Mouse (Mus musculus) kidney, embryonic 14.5 days (tissue): ENCODE measurements at regions not wholly inside any gene's neighbourhood (a gene's known extent, or its start where the extent isn't known, plus 50 kb on each side); places are given as distances from the start of the nearest gene placed in this dataset.
A peak's percentile ranks its signal among the peaks of the same experiment; 100 is the strongest.

Experiments
- ATAC-seq: fragments of 200-750 bp; cut with Nextera tagmentation; 2 replicates; pipeline ENCODE4 v1.8.0; 2017; ENCODE audit warnings: moderate number of reproducible peaks, mild to moderate bottlenecking, moderate TSS enrichment, moderate library complexity; ENCODE audit not compliant: low FRiP score, low TSS enrichment
- H3K27ac ChIP-seq: fragments of 300-500 bp; sonication (generic); 2 replicates; pipeline ENCODE4 v1.5.1; 2014; ENCODE audit warnings: low read depth, mild to moderate bottlenecking, low read length, moderate library complexity, mixed read lengths
- H3K27me3 ChIP-seq: fragments of 300-500 bp; sonication (generic); 2 replicates; pipeline ENCODE4 v1.6.1; 2014; ENCODE audit warnings: mild to moderate bottlenecking, low read length; ENCODE audit not compliant: control insufficient read depth, insufficient read depth
- H3K36me3 ChIP-seq: fragments of 300-500 bp; sonication (generic); 2 replicates; pipeline ENCODE4 v1.6.1; 2014; ENCODE audit warnings: low read length, mixed read lengths; ENCODE audit not compliant: control insufficient read depth, insufficient read depth
- H3K4me1 ChIP-seq: fragments of 300-500 bp; sonication (generic); 2 replicates; pipeline ENCODE4 v1.6.1; 2014; ENCODE audit warnings: low read length, mixed read lengths; ENCODE audit not compliant: control insufficient read depth, insufficient read depth
- H3K4me2 ChIP-seq: fragments of 300-500 bp; sonication (generic); replicated peaks from 2 replicates; pipeline ENCODE4 v1.6.1; 2014; ENCODE audit warnings: low read depth, mild to moderate bottlenecking, low read length
- H3K4me3 ChIP-seq: fragments of 300-500 bp; sonication (generic); 2 replicates; pipeline ENCODE4 v1.5.1; 2014; ENCODE audit warnings: mild to moderate bottlenecking, low read length
- H3K9ac ChIP-seq: fragments of 300-500 bp; sonication (generic); 2 replicates; pipeline ENCODE4 v1.6.1; 2014; ENCODE audit warnings: low read depth, mild to moderate bottlenecking, low read length, moderate library complexity
- H3K9me3 ChIP-seq: fragments of 300-500 bp; sonication (generic); 2 replicates; pipeline ENCODE4 v1.6.1; 2016; ENCODE audit warnings: low read length; ENCODE audit not compliant: control insufficient read depth
- WGBS: fragments of 180-500 bp; shearing (Covaris S2); extraction: QIAGEN DNeasy Blood & Tissue Kit; methylation state at CpG from one replicate; pipeline ENCODE4 v1.1.7; 2014; 5-methylcytosine and 5-hydroxymethylcytosine counted together

DNA sequence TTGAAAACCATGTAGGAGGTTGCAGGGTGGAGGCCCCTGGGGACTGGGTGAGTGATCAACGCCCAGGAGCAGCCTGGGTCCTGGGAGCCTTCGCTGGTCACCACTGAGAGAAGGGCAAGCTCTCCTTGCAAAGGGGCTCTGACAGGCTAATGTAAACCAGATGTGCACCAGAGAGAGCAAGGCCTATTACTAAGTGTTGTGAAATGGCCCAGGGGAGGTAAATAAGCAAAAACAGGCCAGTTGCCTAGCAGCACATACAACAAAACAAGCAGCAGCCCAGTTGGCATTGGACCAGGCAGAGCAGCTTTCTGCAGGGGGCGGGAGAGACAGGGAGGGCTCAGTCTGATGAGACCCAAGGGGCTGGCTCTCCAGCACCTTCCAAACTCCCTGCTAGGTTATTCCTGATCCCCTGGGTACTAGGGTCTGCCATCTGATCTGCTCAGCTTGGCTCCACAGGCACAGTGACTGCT, 239.5 kb upstream of the Fggy start:
- ATAC-seq: peak; percentile 84

DNA sequence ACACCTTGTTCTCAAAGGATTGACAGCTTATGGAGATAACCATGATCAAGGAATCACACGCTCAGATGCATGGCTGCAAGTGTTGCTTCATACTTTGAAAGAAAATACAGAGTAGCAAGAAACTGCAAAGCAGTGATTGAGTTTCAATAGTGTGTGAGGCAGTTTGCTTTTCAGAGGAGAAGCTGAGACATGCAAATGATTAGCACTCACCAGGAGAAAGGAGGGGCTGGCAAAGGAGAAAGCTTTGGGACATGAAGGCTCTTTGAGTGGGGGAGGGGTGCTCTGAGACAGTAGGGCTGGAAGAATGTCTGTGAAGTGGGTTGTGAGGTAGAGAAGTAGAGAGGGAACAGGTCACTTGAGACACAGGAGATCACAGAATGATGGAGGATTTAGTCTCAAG, 238.7 kb upstream of the Fggy start:
- peak; percentile 51 for ATAC-seq
- Histone ChIP-seq H3K4me1 (peaks cover 12% of the 10 kb centered on the region), H3K27me3 (no peaks in the 10 kb centered on the region), H3K36me3 (no peaks in the 10 kb centered on the region), H3K27ac (no peak overlapping the region), H3K4me2 (no peak overlapping the region), H3K9me3 (no peaks in the 10 kb centered on the region), H3K9ac (no peak overlapping the region), H3K4me3 (no peak overlapping the region)
- 64% methylated on average over 1 of the region's 1 CpGs for WGBS

More for the DNA sequence above, 239.5 kb upstream of the Fggy start:
- Histone ChIP-seq H3K4me3 (no peak overlapping the region), H3K9me3 (no peaks in the 10 kb centered on the region), H3K27me3 (no peaks in the 10 kb centered on the region), H3K4me1 (peaks cover 12% of the 10 kb centered on the region), H3K4me2 (no peak overlapping the region), H3K27ac (no peak overlapping the region; the same call in 1 of the 2 replicates), H3K9ac (no peak overlapping the region), H3K36me3 (no peaks in the 10 kb centered on the region)
- WGBS: 37% methylated on average over 3 of the region's 3 CpGs

DNA sequence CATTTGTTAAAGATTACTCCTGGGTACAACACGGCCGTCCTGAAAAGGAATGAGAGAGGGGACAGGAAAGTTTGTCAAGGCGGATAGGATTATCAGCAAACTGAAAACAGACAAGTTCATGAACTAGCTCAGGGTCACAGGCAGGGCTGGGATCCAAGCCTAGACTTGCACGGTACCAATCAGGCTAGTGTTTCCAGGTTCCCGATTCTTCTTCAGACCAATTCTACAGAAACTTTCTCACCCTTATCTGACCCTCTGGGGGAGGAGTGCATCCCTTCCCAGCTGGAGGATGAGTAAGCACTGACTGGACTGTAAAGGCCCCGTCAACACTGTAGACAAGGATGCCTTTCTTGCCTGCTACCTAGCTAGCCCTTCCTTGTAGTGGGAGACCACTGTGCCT, 238.3 kb upstream of the Fggy start:
- WGBS: 31% methylated on average over 6 of the region's 6 CpGs
- ATAC-seq: peak; percentile 43; the same call in 1 of the 2 replicates
- H3K27ac ChIP-seq: no peak overlapping the region

GRCm38 (mm10) chr4:95325861-95326260, 231.4 kb upstream of the Fggy start:
- H3K9me3 ChIP-seq: no peaks in the 10 kb centered on the region
- H3K4me2 ChIP-seq: no peak overlapping the region
- ATAC-seq: no peak
- no peak overlapping the region for H3K9ac ChIP-seq
- no peaks in the 10 kb centered on the region for H3K4me1 ChIP-seq
- H3K4me3 ChIP-seq: no peak overlapping the region
- H3K36me3 ChIP-seq: no peaks in the 10 kb centered on the region
- 82% methylated on average over 1 of the region's 1 CpGs for WGBS
- no peaks in the 10 kb centered on the region for H3K27me3 ChIP-seq
- no peak overlapping the region for H3K27ac ChIP-seq

More for the DNA sequence above, 238.3 kb upstream of the Fggy start:
- Histone ChIP-seq H3K4me2 (no peak overlapping the region), H3K36me3 (no peaks in the 10 kb centered on the region), H3K4me1 (peaks cover 12% of the 10 kb centered on the region), H3K4me3 (no peak overlapping the region), H3K9ac (no peak overlapping the region), H3K27me3 (no peaks in the 10 kb centered on the region), H3K9me3 (no peaks in the 10 kb centered on the region)

DNA sequence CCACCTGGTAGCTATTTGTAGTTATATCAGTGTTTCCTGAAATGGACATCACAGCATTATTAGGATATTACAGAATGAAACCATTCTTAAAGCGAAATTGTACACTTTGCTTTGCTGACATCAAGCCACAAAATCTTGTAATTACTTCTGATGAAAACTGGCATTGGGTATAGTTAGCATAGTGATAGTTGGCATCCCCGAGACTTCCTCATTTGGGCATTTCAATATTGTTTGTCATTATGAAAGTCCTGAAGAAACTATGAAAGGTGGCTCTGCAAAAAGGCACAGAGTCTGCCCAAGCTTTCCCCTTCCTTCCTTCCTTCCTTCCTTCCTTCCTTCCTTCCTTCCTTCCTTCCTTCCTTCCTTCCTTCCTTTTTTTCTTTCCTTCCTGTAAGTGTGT, 217.5 kb upstream of the Fggy start:
- Histone ChIP-seq H3K9me3 (no peaks in the 10 kb centered on the region), H3K4me3 (no peak overlapping the region), H3K27ac (no peak overlapping the region), H3K4me2 (no peak overlapping the region), H3K9ac (no peak overlapping the region), H3K36me3 (no peaks in the 10 kb centered on the region), H3K4me1 (no peaks in the 10 kb centered on the region), H3K27me3 (no peaks in the 10 kb centered on the region)
- ATAC-seq: no peak
- 82% methylated on average over 2 of the region's 2 CpGs for WGBS

DNA sequence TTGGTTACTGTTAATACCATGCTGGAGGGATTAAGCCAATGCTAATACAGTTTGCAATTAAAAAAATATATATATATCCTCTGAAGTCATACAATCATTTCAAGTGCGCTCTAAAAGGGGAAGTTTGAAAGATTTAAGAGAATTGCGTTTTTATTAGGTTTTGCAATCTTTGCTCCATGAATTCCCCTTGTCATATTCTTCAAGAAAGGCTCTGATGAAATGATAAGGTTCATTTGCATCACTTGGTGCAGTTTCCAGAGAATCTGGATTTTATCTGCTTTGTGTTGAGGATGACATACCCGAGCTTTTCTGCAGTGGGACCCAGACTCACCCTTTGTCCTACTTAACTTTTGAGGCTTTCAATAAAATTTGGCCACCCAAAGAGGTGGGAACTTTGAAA, 216.4 kb upstream of the Fggy start:
- Histone ChIP-seq H3K27me3 (no peaks in the 10 kb centered on the region), H3K27ac (no peak overlapping the region), H3K9ac (no peak overlapping the region), H3K36me3 (no peaks in the 10 kb centered on the region), H3K9me3 (no peaks in the 10 kb centered on the region), H3K4me2 (no peak overlapping the region), H3K4me1 (no peaks in the 10 kb centered on the region), H3K4me3 (no peak overlapping the region)
- 78% methylated on average over 3 of the region's 3 CpGs for WGBS
- ATAC-seq: no peak

- H3K27me3 ChIP-seq: no peaks in the 10 kb centered on the region
- H3K36me3 ChIP-seq: no peaks in the 10 kb centered on the region
- no peak overlapping the region for H3K4me2 ChIP-seq
- WGBS: 44% methylated on average over 3 of the region's 3 CpGs
- no peak overlapping the region for H3K9ac ChIP-seq
- peak; percentile 55; the same call in 1 of the 2 replicates for ATAC-seq
- no peak overlapping the region for H3K4me3 ChIP-seq
- H3K9me3 ChIP-seq: no peaks in the 10 kb centered on the region
- H3K4me1 ChIP-seq: peaks cover 3% of the 10 kb centered on the region; the same call in 1 of the 2 replicates
- H3K27ac ChIP-seq: no peak overlapping the region
Measured at GRCm38 (mm10) chr4:95346722-95347197, 210.5 kb upstream of the Fggy start.

- peaks cover 3% of the 10 kb centered on the region; the same call in 1 of the 2 replicates for H3K4me1 ChIP-seq
- H3K4me3 ChIP-seq: no peak overlapping the region
- no peaks in the 10 kb centered on the region for H3K36me3 ChIP-seq
- 82% methylated on average over 2 of the region's 2 CpGs for WGBS
- H3K27me3 ChIP-seq: no peaks in the 10 kb centered on the region
- no peak overlapping the region for H3K4me2 ChIP-seq
- no peak overlapping the region for H3K27ac ChIP-seq
- no peak overlapping the region for H3K9ac ChIP-seq
- no peaks in the 10 kb centered on the region for H3K9me3 ChIP-seq
- no peak for ATAC-seq
Measured at GRCm38 (mm10) chr4:95347436-95347835, 209.9 kb upstream of the Fggy start.

- H3K4me1 ChIP-seq: peaks cover 3% of the 10 kb centered on the region; the same call in 1 of the 2 replicates
- 77% methylated on average over 4 of the region's 4 CpGs for WGBS
- no peak overlapping the region for H3K27ac ChIP-seq
- no peaks in the 10 kb centered on the region for H3K36me3 ChIP-seq
- no peak overlapping the region for H3K4me2 ChIP-seq
- H3K9me3 ChIP-seq: no peaks in the 10 kb centered on the region
- no peak overlapping the region for H3K4me3 ChIP-seq
- ATAC-seq: no peak
- no peaks in the 10 kb centered on the region for H3K27me3 ChIP-seq
- no peak overlapping the region for H3K9ac ChIP-seq
Measured at GRCm38 (mm10) chr4:95348405-95349123, 208.7 kb upstream of the Fggy start.
